Mouse (Mus musculus): Measurements from ENCODE around the gene Sptb. TPM values are rescaled to one million over a fixed set of nuclear protein-coding genes. Genes with fewer than 3 reads are reported as not detected.

Gene Sptb
- total RNA-seq, 2 experiments from 2014 or later = 51.1 to 52.3 TPM

- intact Hi-C loops (cut with DNase I) = no loop called here
- no peak for DNase-seq (ENCODE audit: extremely low spot score in 1 of 2, low spot score in 2 of 2)
Observed at GRCm38 (mm10) chr12:76556745-76557389, 153.5 kb downstream of the Sptb start.

DNA sequence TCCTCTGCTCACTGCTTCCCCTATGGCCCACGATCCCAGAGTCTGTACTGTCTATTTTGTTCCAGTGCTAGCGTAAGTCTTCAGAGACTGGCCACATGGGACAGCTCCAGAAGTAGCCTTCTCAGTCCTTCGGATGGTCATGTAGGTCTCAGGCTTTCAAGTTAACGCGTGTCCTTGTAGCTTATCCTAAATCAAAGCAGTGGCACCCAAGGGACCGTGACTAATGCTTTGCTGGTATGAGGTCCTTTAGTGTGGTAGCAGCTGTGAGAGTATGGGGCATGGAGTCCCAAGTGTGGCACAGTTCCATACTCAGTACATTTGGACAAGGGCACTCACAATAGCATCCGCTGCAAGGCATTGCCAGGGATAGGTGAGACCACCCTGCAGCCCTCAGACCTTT, 154.2 kb downstream of the Sptb start:
- no peak for DNase-seq (ENCODE audit: extremely low spot score in 1 of 2, low spot score in 2 of 2)
- intact Hi-C loops (cut with DNase I) = no loop called here

DNA sequence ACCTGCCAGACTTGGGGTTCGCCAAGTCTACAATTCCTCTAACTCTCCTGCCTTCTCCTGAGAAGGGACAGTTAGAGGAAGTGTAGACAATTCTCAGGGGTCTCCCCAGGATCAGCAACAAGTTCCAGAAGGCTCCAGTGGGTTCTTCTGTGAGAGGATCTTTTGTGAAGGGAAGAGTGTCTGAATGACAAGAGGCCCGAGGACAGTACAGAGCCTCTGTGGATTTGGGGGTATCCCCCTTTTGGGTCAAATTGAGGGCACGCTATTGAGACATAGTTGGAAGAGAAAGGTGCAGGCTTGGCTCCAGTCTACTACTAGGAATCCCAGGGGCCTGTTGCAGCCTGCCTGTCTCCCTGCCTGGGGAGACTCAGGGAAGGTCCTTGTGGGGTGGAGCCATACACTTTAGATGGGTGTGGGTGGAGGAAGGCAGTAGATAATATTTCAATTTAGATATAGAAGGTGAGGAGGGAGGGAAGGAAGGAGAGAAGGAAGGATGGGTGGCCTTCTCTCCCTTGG, 155.4 kb downstream of the Sptb start:
- intact Hi-C loops (cut with DNase I) = no loop called here
- DNase-seq (ENCODE audit: extremely low spot score in 1 of 2, low spot score in 2 of 2) = no peak

GRCm38 (mm10) chr12:76554392-76554791, 156.0 kb downstream of the Sptb start:
- intact Hi-C loops (cut with DNase I) = no loop called here
- no peak for DNase-seq (ENCODE audit: extremely low spot score in 1 of 2, low spot score in 2 of 2)

- intact Hi-C loops (cut with DNase I) = no loop called here
- DNase-seq (ENCODE audit: extremely low spot score in 1 of 2, low spot score in 2 of 2) = peak in 1 of 2 experiments; percentile 48
Observed at GRCm38 (mm10) chr12:76553917-76554316, 156.4 kb downstream of the Sptb start.

- intact Hi-C loops (cut with DNase I) = no loop called here
- DNase-seq (ENCODE audit: extremely low spot score in 1 of 2, low spot score in 2 of 2) = no peak
Observed at GRCm38 (mm10) chr12:76552958-76553357, 157.4 kb downstream of the Sptb start.

DNA sequence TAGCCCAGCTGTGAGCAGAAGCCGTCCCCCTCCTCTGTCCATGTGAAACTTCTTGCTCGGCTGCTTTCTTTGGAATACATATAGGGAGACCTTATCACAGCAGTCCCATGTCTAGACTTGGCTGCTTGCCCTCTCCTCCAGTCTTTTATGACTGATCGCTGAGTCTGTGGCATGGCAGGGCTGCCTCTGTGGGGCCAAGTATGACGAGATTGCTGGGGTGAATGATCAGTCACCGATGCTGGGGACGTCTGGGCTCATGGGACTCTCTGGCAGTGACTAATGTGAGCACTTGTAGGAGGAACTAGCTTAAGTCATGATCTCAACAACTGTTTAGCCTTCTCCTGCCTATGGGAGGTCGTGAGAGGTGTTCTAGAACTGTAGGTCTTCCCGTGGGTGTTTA, 158.0 kb downstream of the Sptb start:
- intact Hi-C loops (cut with DNase I) = no loop called here
- no peak for DNase-seq (ENCODE audit: extremely low spot score in 1 of 2, low spot score in 2 of 2)

GRCm38 (mm10) chr12:76549203-76549602, 161.1 kb downstream of the Sptb start:
- intact Hi-C loops (cut with DNase I) = no loop called here
- no peak for DNase-seq (ENCODE audit: extremely low spot score in 1 of 2, low spot score in 2 of 2)

DNA sequence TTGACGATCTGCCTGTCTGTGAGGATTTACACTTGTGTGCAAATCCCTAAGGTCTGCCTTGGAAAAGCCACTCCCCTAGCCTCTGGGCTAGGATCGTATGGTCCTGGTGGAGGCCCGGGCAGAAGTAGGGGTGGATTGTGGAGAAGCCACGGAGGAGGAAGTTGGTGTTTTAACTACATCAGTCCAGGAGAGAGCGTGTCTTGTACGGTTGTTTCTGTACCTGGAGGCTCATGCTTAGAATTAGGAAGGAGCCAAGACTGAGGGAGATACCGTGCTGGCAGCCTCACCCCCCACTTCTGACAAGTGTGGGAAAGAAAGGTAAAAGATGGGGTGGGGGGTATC, 162.3 kb downstream of the Sptb start:
- intact Hi-C loops (cut with DNase I) = no loop called here
- no peak for DNase-seq (ENCODE audit: extremely low spot score in 1 of 2, low spot score in 2 of 2)

DNA sequence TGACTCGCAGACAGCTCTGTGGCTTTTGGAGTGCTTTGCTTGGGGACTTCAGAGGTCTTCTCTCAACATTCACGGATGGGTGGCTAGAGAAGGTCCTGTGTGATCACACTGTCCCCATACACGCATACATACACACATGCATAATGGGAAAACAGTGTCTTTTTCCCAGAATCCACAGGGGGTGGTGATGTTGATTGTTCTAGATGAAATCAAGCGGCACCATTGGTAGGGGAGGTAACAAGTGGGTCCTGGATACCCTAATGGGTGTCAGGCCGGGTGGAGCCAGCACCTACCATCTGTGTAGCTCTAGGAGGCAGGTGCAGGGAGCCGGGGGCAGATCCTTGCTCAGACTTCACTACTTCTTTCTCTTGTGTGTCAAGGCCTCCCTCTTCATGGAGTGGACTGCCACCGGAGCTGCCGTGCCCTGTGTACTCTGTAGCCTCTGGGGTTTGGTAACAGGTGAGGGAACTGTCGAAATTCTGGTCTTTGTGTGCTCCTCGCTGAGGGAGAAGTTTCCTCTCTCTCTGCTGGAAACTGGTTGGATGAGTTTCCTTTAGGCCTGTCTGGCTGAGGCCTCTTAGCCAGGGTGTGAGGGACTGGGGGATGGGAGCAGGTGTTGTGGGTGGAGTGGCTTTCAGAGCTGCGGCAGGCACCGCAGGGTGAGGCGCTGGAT, 162.8 kb downstream of the Sptb start:
- intact Hi-C loops (cut with DNase I) = no loop called here
- DNase-seq (ENCODE audit: extremely low spot score in 1 of 2, low spot score in 2 of 2) = no peak

DNA sequence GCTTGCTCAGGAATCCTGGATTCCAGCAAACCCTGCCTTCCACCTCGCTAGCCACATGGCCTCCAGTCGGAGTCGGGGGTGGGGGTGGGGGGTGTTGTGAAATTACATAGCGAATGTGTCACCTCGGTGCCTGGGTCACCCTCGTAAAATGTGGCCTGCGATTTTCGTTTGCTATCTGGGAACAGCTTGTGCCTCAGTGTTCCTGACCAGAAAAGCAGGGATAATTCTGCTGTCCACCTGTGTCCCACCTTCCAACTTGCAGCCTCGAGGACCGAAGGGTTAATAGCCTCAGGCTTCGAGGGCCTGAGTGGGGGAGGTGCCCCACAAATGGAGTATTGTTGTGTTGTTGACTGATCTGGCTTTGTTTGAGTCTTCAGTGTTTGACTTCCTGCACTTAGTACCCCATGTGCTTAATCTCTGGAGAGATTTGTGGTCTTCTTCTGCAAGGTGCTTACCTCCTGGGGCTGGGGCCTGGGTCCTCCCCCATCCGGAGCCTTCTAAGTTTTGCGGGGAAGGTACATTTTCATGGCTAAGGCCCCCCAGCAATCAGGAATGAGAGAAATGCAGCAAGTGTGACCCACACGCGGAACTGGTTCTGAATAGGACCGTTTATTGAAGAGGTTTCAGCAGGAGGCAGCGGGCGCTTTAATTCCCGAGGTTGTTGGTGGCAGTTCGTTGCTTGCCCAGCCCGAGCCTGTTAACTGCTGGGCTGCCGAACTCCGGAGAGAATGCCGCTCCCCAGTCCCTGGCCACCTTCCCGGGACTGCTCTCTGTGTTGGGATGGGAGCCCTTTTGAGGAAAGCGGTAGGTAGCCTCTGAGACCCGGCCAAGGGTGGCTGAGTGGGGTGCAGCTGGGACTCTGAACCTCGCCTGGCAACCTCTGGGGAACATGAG, 163.7 kb downstream of the Sptb start:
- peak in 1 of 2 experiments; percentile 55 for DNase-seq (ENCODE audit: extremely low spot score in 1 of 2, low spot score in 2 of 2)
- intact Hi-C loops (cut with DNase I) = no loop called here

- DNase-seq (ENCODE audit: extremely low spot score in 1 of 2, low spot score in 2 of 2) = no peak
- intact Hi-C loops (cut with DNase I) = no loop called here
Observed at GRCm38 (mm10) chr12:76545786-76546370, 164.5 kb downstream of the Sptb start.

GRCm38 (mm10) chr12:76541879-76542278, 168.5 kb downstream of the Sptb start:
- intact Hi-C loops (cut with DNase I) = no loop called here
- no peak for DNase-seq (ENCODE audit: extremely low spot score in 1 of 2, low spot score in 2 of 2)

- no peak for DNase-seq (ENCODE audit: extremely low spot score in 1 of 2, low spot score in 2 of 2)
- intact Hi-C loops (cut with DNase I) = no loop called here
Observed at GRCm38 (mm10) chr12:76541475-76541874, 168.9 kb downstream of the Sptb start.

DNA sequence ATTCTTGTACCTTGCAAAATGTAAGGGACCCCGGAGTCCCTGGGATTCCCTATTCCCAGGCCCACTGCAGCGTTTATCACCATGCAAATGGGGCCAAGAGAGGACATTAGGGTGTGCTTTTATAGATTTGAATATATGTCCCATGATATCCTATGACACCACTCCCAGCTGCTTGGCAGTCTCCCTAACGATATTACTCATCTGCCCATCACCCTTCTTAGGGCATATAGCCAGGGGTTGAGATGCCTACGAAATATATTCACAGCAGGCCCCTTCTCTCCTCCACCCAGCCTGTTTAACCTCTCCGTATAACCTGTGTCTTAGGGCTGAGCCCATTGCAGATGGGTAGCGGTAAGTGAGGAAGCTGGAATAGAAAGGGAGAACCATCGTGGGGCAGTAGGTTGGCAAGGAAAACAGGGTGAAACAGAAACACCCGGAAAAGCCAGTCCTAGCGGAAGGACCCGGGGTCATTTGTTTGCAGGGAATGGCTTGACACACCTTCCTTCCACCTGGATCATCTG, 169.6 kb downstream of the Sptb start:
- intact Hi-C loops (cut with DNase I) = no loop called here
- no peak for DNase-seq (ENCODE audit: extremely low spot score in 1 of 2, low spot score in 2 of 2)

GRCm38 (mm10) chr12:76540169-76540568, 170.2 kb downstream of the Sptb start:
- intact Hi-C loops (cut with DNase I) = no loop called here

DNA sequence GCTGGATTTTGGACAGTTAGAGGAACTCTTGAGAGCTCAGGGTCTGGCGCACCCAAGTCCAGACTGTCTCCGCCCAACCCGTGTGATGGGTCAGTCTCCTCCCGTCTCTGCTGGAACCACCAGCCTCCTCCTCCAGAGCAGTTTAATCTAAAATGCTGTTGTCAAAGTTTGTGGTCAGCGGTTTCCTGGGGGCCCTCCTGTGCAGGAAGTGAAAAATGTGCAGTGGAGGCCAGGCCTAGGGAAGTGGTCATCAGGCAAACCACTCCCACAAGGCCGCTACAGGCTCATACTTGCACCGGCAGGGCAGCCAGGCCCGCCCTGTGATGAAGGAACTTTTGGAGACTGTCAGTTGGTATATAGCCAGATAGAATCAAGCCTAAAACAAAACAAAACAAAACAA, 172.9 kb downstream of the Sptb start:
- intact Hi-C loops (cut with DNase I) = no loop called here
- DNase-seq (ENCODE audit: extremely low spot score in 1 of 2, low spot score in 2 of 2) = peak in 1 of 2 experiments; percentile 55

More at GRCm38 (mm10) chr12:76540169-76540568, 170.2 kb downstream of the Sptb start:
- no peak for DNase-seq (ENCODE audit: extremely low spot score in 1 of 2, low spot score in 2 of 2)

DNA sequence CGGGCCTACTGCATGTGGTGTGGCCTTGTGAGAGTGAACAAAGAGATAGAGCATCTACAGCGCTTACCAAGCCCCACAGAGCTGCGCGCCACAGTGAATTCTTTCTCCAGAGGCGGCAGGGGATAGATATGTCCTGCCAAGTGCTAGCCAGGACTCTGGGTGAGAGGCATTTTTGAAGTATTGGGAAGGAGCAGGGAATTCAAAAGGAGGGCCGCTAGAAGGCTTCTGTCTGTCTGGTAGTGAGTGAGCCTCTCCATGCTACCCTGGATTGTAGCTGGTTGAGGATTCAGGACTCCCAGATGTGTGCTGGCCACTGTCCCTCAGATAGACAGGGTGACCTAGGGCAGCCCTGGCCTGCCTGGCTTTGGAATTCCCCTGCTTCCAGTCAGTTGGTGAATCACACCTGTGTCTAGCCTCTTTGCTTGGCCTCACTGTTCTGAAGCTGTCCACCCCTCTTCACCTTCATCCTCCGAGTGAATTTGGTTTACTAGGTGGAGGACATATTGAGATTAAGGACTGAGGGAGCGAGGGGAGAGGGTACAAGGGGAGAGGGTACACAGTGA, 173.7 kb downstream of the Sptb start:
- intact Hi-C loops (cut with DNase I) = no loop called here
- DNase-seq (ENCODE audit: extremely low spot score in 1 of 2, low spot score in 2 of 2) = no peak

DNA sequence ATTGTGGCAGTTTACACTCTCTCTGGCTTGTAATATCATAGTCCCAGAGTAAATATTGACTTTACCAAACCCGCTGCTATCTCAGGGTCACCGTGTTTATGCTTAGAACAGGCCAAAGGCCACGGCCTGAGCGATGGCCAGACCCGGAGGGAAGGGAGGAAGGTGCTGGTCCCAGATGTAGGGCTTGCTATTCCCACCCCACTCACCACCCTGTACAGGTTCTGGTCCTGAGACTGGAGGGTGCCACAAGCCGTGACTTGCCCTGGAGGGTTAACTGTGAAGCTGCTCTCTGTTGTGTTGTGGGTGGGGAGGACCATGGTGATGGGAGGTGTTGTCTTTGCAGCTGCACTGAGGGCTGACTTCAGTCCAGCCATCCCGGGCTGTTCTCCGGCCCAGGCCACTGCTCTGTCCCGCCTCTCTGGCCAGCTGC, 174.9 kb downstream of the Sptb start:
- no peak for DNase-seq (ENCODE audit: extremely low spot score in 1 of 2, low spot score in 2 of 2)
- intact Hi-C loops (cut with DNase I) = no loop called here

All from left cerebral cortex, postnatal 10 days (tissue).